Mouse (Mus musculus) forebrain, embryonic 11.5 days (tissue): ENCODE data around the gene Kif3a. TPM values are rescaled to one million over a fixed set of nuclear protein-coding genes. Genes with fewer than 3 reads are reported as not detected.

Experiments
- ATAC-seq: fragments of 200-750 bp; cut with Nextera tagmentation; replicated peaks from 2 replicates; pipeline ENCODE4 v1.8.0; 2017; ENCODE audit warnings: moderate TSS enrichment; ENCODE audit not compliant: low FRiP score
- DNase-seq: peaks from one replicate; pipeline ENCODE4 v3.0.0-alpha.2; 2017; ENCODE audit warnings: low spot score
- H3K27ac ChIP-seq: fragments of 300-500 bp; sonication (generic); 2 replicates; pipeline ENCODE4 v1.5.1; 2014; ENCODE audit warnings: low read depth, low read length
- H3K27me3 ChIP-seq: fragments of 300-500 bp; sonication (generic); 2 replicates; pipeline ENCODE4 v1.6.1; 2014; ENCODE audit warnings: mild to moderate bottlenecking, low read length, mixed read lengths; ENCODE audit not compliant: control insufficient read depth, insufficient read depth
- H3K36me3 ChIP-seq: fragments of 300-500 bp; sonication (generic); 2 replicates; pipeline ENCODE4 v1.6.1; 2014; ENCODE audit warnings: mild to moderate bottlenecking, low read length, moderate library complexity, mixed read lengths; ENCODE audit not compliant: control insufficient read depth, insufficient read depth
- H3K4me1 ChIP-seq: fragments of 300-500 bp; sonication (generic); replicated peaks from 2 replicates; pipeline ENCODE4 v1.6.1; 2014; ENCODE audit warnings: low read length, mixed read lengths; ENCODE audit not compliant: control insufficient read depth, insufficient read depth
- H3K4me2 ChIP-seq: fragments of 300-500 bp; sonication (generic); 2 replicates; pipeline ENCODE4 v1.6.1; 2014; ENCODE audit warnings: low read depth, mild to moderate bottlenecking, low read length, moderate library complexity, mixed read lengths; ENCODE audit not compliant: severe bottlenecking
- H3K4me3 ChIP-seq: fragments of 300-500 bp; sonication (generic); 2 replicates; pipeline ENCODE4 v1.5.1; 2014; ENCODE audit warnings: low read depth, low read length
- H3K9ac ChIP-seq: fragments of 300-500 bp; sonication (generic); 2 replicates; pipeline ENCODE4 v1.6.1; 2014; ENCODE audit warnings: low read length
- H3K9me3 ChIP-seq: fragments of 300-500 bp; sonication (generic); 2 replicates; pipeline ENCODE4 v1.6.1; 2016; ENCODE audit warnings: low read length, mixed read lengths; ENCODE audit not compliant: control insufficient read depth
- WGBS: fragments of 180-500 bp; shearing (Covaris S2); extraction: QIAGEN DNeasy Blood & Tissue Kit; methylation state at CpG from one replicate; pipeline ENCODE4 v1.1.7; 2014; 5-methylcytosine and 5-hydroxymethylcytosine counted together
- polyA plus RNA-seq: library from polyadenylated mRNA; unstranded; fragments of >200 nt; fragmentation: Nextera tagmentation; extraction: Ambion mirVana; gene quantifications from 2 replicates; pipeline ENCODE4 v1.2.1, GENCODE M21; 2014

Kif3a gene
- polyA plus RNA-seq, 1 experiment from 2014 or later = 78.6 TPM

DNA sequence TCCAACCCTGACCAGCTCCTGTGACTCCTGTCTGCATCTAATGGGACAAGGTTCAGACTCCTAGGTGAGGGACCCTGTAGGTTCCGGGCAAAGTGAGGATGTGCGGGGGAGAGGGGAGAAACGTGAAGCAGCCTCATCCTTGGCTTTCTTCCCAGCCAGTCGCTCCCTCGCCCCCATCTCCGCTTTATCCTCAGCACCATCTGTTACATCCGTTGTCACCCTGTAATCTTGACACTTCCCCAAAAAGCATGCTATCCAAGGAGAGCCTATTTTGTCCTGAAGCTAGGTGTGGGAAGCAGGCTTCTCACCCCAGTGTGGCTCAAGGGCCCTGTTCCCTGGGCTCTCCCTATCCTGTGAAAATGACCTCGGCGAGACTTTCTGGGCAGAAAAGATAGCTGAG is 44.2 kb upstream of the Kif3a start:
- H3K9me3 ChIP-seq = no peaks in the 10 kb centered on the region
- WGBS = 90% methylated on average over 9 of the region's 9 CpGs
- no peak for DNase-seq
- H3K9ac ChIP-seq = no peak overlapping the region
- no peaks in the 10 kb centered on the region for H3K36me3 ChIP-seq
- H3K27me3 ChIP-seq = no peaks in the 10 kb centered on the region
- H3K4me1 ChIP-seq = 0 out of 2 replicates have a peak, but pooled peaks cover 11% of the 10 kb centered on the region
- H3K27ac ChIP-seq = no peak overlapping the region
- H3K4me3 ChIP-seq = no peak overlapping the region
- H3K4me2 ChIP-seq = no peak overlapping the region
- ATAC-seq = no peak

DNA sequence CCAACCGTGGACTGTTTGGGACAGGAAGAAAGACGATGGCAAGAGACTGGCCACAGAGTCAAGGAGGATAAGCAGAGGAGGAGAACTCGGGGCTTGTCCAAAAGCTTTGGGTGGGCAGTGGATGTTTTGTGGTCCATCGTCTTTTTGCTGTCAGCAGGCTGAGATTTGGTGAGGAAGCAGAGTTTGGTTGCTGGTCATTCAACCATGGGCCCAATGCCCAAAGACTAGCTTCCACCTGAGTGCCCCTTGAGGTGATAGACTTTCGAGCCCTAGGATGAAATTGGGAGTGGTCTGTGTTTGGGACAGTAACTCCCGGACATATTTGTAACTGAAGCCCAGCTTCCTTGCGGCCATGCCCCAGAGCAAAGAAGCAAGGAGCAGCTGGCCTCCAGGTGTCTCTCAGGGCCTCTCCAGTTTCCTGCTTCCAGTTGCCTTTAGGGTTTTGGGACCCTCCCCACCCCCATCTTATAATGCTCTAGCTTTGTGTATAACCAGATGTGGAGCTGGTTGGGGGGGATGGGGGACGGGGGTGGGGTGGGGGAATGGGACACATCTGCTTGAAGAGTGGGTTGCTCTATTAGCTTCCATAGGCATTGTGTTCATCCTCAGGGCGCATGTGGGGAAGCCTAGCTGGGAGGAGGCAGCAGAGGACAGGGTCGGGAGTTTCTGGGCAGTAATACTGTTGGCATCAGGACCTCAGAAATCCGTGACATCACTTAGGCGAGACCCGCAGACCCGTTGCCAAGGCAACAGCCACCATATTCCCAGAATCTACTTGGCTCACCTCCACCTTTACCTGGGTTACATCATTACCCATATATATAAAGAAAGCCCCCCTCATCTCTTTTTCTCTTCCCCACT is 43.4 kb upstream of the Kif3a start:
- Histone ChIP-seq H3K27ac (no peak overlapping the region), H3K4me2 (no peak overlapping the region), H3K27me3 (no peaks in the 10 kb centered on the region), H3K9ac (no peak overlapping the region), H3K4me1 (0 out of 2 replicates have a peak, but pooled peaks cover 11% of the 10 kb centered on the region), H3K36me3 (no peaks in the 10 kb centered on the region), H3K9me3 (no peaks in the 10 kb centered on the region), H3K4me3 (no peak overlapping the region)
- DNase-seq = no peak
- 87% methylated on average over 14 of the region's 14 CpGs for WGBS
- no peak for ATAC-seq

DNA sequence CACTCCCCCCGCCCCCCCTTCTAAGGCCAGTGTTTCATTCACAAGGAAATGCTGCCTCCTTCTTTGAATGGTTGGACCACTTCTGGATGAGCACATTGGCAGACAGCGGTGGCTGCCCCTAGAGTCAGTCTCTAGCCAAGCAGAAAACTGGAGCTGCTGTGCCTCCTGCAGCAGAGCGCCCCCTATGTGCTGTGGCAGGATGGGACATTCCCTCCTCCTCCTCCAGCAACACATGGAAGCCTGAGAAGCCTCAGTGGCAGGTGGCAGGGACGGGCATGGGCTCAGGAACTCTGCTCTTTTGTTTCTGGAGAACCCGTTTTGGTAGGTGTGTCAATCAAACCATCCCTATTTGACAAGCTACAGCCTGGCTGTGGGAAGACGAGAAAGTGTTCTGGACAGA is 42.3 kb upstream of the Kif3a start:
- Histone ChIP-seq H3K27ac (no peak overlapping the region), H3K27me3 (no peaks in the 10 kb centered on the region), H3K36me3 (no peaks in the 10 kb centered on the region), H3K4me3 (no peak overlapping the region), H3K4me2 (no peak overlapping the region), H3K9ac (no peak overlapping the region), H3K4me1 (0 out of 2 replicates have a peak, but pooled peaks cover 11% of the 10 kb centered on the region), H3K9me3 (no peaks in the 10 kb centered on the region)
- ATAC-seq (no peak), DNase-seq (no peak)
- 59% methylated on average over 6 of the region's 6 CpGs for WGBS

DNA sequence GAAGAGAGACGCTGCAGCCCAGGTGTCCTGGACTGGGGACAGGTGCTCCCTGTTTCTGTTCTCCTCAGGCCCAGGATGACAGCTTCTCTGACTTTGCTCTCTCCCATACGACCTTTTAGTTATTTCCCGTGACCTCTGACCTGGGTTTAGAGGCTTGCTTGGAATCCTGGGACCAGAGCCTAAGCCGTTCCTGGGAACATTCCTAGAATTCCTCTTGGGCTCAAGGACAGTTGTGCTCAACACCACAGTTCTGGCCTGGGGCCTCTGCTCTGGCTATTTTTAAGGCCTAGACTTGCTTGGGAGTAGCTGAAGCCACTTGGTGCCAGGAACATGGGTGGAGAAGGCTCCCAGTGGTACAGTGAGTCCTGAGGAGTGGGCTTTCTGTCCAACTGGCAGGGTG is 41.7 kb upstream of the Kif3a start:
- no peak overlapping the region for H3K4me2 ChIP-seq
- DNase-seq = no peak
- H3K27me3 ChIP-seq = no peaks in the 10 kb centered on the region
- ATAC-seq = no peak
- H3K9me3 ChIP-seq = no peaks in the 10 kb centered on the region
- H3K4me3 ChIP-seq = no peak overlapping the region
- no peak overlapping the region for H3K9ac ChIP-seq
- no peaks in the 10 kb centered on the region for H3K36me3 ChIP-seq
- H3K4me1 ChIP-seq = 0 out of 2 replicates have a peak, but pooled peaks cover 8% of the 10 kb centered on the region
- WGBS = 32% methylated on average over 4 of the region's 4 CpGs
- no peak overlapping the region for H3K27ac ChIP-seq

GRCm38 (mm10) chr11:53528397-53529252 is 38.6 kb upstream of the Kif3a start:
- DNase-seq = no peak
- no peak overlapping the region for H3K4me2 ChIP-seq

DNA sequence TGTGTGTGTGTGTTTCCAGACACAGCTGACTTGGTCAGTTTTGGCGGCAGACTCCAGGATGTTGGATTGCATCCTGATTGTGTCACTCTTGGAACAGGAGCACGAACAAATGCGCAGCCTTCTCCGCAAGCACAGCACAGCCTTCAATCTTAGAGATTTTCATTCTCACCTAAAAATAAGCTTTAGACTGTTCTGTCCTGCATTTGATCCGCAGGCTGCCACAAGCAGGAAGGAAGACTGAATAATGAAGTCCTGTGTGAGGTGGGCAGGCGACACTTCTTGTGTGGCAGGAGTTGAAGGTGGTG is 38.0 kb upstream of the Kif3a start:
- Histone ChIP-seq H3K27ac (no peak overlapping the region), H3K4me2 (no peak overlapping the region), H3K9me3 (no peaks in the 10 kb centered on the region), H3K9ac (no peak overlapping the region), H3K4me1 (0 out of 2 replicates have a peak, but pooled peaks cover 2% of the 10 kb centered on the region), H3K36me3 (no peaks in the 10 kb centered on the region; the same call in 1 of the 2 replicates), H3K4me3 (no peak overlapping the region), H3K27me3 (no peaks in the 10 kb centered on the region)
- no peak for DNase-seq
- 75% methylated on average over 6 of the region's 6 CpGs for WGBS
- ATAC-seq = no peak

More at GRCm38 (mm10) chr11:53528397-53529252, 38.6 kb upstream of the Kif3a start:
- no peak for ATAC-seq
- Histone ChIP-seq H3K4me1 (0 out of 2 replicates have a peak, but pooled peaks cover 2% of the 10 kb centered on the region), H3K9ac (no peak overlapping the region), H3K36me3 (no peaks in the 10 kb centered on the region), H3K27me3 (no peaks in the 10 kb centered on the region), H3K27ac (no peak overlapping the region), H3K9me3 (no peaks in the 10 kb centered on the region), H3K4me3 (no peak overlapping the region)
- 85% methylated on average over 9 of the region's 9 CpGs for WGBS

- DNase-seq (no peak), ATAC-seq (no peak)
- Histone ChIP-seq H3K27ac (no peak overlapping the region), H3K9me3 (no peaks in the 10 kb centered on the region), H3K27me3 (no peaks in the 10 kb centered on the region), H3K36me3 (no peaks in the 10 kb centered on the region; the same call in 1 of the 2 replicates), H3K4me1 (0 out of 2 replicates have a peak, but pooled peaks cover 2% of the 10 kb centered on the region), H3K9ac (no peak overlapping the region), H3K4me2 (no peak overlapping the region), H3K4me3 (no peak overlapping the region)
- 86% methylated on average over 9 of the region's 9 CpGs for WGBS
Measured at GRCm38 (mm10) chr11:53530001-53530400, 37.2 kb upstream of the Kif3a start.

- Histone ChIP-seq H3K9me3 (no peaks in the 10 kb centered on the region), H3K9ac (no peak overlapping the region), H3K36me3 (no peaks in the 10 kb centered on the region; the same call in 1 of the 2 replicates), H3K4me3 (no peak overlapping the region), H3K27ac (no peak overlapping the region), H3K27me3 (no peaks in the 10 kb centered on the region), H3K4me1 (no peaks in the 10 kb centered on the region), H3K4me2 (no peak overlapping the region)
- DNase-seq (no peak), ATAC-seq (no peak)
- WGBS = 92% methylated on average over 10 of the region's 10 CpGs
Measured at GRCm38 (mm10) chr11:53531578-53532230, 35.5 kb upstream of the Kif3a start.
